Mouse (Mus musculus): Measurements from ENCODE around the gene Sdccag8.

Gene Sdccag8

GRCm38 (mm10) chr1:176992517-176992916, 178.1 kb downstream of the Sdccag8 start:
- no peak for DNase-seq

DNA sequence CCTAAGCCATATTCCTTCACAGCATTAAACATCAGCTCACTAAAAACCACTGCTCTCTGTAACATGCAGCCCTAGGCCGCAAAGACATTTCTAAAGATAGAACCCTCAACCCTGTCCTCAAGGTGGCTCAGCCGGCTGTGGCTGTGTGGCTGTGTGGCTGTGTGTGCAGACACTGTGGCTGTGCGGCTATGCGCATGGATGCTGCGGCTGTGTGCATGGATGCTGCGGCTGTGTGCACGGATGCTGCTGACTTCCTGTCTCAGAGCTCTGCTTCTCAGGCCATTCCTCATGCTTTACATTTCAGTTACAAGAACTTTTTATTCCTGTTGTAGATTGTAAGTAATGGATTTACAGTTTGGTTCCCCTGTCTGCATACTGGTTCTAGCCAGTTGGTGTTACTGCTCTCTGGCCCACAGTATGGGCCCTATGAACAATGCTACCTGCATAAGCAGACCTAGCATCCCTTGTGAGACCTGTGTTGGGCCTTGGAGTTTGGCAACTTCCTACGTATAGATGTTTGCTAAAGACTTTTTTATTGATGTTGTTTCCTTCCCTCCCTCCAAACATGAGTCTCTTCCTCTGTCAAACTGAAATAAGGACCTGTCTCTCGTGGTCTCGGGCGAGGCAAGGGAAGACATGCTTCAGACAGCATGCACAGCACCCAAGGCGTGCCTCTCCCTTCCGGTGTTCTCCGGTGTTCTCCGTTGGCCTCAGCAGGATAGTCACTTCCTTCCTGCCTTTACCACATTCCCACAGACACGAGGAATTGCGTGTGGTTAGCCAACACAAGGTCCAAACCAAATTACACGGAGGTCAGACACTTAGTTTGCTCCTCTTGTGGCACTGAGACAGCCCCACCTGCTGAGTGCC, 178.9 kb downstream of the Sdccag8 start:
- no peak for DNase-seq

DNA sequence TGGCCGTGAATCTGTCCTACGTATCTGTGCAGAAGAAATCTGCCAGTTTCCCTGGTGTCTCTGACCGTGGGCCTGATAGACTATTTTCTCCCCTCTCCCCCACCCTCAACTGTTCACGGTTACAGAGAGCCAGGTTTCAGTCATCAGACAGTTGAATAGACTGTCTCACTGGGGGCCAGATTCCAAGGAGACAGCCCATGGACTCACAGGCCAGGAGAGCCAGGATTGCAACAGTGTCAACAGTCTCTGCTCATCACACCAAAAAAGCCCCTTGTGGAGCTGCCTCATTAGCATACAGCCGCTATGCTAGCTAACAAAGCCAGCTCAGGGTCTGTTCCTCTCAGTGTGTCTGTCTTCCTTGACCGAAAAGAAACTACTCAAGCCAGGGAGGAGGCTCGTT, 179.6 kb downstream of the Sdccag8 start:
- DNase-seq, result no peak

GRCm38 (mm10) chr1:176994707-176995418, 180.4 kb downstream of the Sdccag8 start:
- DNase-seq, result no peak

- DNase-seq, result no peak
Measured at GRCm38 (mm10) chr1:176995419-176995775, 180.9 kb downstream of the Sdccag8 start.

GRCm38 (mm10) chr1:176996166-176996565, 181.7 kb downstream of the Sdccag8 start:
- no peak for DNase-seq

GRCm38 (mm10) chr1:176996630-176997201, 182.3 kb downstream of the Sdccag8 start:
- peak in 1 of 2 experiments; percentile 14 for DNase-seq

- no peak for DNase-seq
Measured at GRCm38 (mm10) chr1:176997254-176997653, 182.8 kb downstream of the Sdccag8 start.

DNA sequence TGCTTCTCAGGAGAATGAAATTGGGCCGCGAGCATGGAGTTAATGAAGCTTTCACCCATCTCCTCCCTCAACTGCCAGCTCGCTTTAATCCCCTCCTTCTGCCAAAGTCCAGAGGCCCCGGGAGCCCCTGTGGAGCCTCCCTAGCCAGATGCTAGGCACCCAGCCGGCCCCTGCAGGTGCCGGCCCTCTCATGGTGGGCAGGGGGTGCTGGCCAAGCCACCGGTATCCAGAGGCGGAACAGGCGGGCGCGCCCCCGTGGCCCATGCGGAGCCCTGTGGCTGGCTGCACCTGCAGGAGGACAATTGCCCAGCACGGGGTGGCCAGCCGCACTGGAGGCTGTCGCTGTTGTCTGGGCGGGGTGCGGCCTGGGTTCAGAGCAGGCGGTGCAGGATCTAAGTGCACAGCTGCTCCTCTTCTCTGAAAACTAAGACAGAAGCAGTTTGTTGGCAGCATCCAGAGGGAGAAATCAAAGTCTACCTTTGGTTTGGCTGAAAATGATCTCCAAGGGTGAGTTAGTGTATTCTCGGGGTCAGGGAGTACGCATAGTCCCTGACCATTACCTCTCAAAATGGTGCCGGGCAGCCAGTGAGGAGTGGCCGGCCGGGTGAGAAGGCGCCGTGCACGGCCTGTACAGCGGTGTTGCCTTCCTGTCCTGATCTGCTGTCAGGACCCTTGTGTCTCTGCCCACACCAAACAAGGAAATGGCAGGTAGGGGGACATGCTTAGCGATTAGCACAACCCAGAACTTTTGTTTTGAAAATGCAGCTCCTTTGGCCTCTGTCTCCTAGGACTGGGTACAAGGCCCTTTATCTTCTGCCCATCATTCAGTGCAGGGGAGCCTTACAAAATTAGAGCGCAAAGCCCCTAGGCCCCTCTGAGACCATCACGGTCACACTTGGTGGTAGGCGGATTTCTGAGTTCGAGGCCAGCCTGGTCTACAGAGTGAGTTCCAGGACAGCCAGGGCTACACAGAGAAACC, 183.5 kb downstream of the Sdccag8 start:
- peak; percentile 47 to 52 for DNase-seq

DNA sequence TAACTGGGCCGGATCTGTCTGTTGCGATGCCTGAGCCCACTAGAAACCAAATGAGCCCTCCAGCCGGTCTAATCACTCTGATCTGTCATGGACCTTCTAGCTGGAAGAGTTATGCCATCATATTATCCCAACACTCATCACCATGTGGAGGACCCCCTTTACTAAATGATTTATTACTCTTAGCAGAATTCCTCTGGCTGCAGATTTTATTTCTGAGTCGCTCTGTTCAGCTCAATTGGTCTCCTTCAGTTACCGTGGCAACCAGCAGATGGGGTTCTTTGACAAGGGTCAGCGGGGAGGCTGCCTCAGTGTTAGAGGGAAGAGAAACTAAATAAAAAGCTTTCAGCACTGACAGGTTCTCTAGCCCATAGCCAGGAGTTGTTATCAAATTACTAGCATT, 184.6 kb downstream of the Sdccag8 start:
- no peak for DNase-seq

DNA sequence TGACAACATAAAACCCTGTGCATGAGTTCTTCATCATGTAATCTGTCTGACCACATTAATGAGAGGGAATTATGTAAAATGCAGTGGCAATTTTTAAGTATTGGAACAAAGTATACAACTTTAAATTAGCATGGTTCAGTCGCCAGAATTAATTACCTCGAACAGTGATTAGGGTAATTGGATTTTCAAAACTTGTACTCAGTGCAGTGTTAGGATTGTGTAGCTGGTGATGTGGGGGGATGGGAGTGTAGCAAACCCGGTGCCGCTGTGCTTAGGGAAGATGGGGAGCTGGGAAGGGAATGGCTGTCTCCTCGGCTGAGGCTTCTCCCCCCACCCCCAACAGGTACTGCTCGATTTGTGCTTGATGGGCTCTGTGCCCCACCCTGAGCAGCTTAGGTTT, 188.5 kb downstream of the Sdccag8 start:
- DNase-seq, result no peak

DNA sequence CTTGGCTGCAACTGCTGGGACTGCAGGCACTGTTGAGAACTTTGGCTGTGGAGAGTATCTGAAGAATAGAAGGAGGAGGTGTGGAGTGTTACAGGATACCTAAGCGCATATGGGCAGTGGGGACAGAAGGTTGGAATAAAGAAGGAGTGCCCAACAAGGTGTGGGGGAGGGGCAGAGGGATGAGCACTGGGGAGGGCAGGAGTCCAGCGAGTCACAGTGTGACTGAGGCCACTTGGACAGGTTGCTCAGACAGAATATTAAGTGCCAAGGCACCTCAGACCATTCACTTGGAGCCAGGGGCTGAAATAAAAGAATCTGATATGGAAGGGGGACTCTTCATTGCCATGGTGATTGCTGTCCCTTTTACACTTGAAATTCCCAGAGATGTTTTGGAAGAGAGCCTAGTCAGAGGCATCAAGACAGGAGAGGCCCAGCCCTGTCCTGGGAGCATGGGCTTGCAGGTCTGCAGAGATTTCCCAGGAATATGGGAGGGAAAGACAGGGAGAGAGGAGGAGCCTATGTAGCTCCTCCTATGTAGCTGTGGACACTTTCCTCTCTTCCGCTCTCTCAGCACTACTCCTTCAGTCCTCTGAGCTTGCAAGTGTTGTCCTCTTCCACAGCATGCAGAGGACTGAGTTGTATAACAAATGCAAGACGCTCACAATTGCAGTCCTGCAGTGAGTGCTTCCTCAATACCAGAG, 189.7 kb downstream of the Sdccag8 start:
- DNase-seq, result no peak

DNA sequence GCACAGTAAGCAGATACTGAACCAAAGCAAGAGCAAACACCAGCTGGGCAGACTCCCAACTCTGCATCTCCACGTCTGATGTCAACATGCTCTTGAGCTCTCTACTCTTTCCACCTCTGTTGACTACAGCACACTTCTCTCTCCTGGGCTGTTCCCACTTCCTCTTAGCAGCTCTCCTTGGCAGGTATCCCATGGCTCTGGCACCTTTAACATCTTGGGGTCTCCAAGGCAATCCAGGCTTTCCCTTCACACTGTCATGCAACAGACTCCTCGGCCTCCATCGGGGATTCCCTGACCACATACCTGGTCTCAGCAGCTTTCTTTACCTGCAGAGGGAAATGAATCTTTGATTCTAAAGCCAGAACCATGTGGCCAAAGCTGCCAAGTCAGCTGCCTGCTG, 192.9 kb downstream of the Sdccag8 start:
- DNase-seq, result no peak

DNA sequence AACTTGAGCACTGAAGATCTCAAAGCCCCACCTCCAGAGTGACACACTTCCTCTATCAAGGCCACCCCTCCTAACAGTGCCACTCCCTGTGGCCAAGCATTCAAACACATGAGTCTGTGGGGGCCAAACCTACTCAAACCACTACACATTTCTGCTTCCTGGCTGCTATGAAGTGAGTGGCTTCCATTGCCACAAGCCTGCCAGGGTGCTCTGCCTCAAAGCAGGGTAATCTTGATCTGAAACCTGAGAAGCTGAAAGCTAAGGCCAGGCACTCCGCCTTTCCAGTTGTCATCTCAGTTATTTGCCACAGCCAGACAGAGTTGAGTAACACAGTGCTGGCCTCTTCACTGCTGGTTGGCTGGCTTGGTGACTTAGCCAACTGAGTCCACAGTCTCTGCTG, 194.3 kb downstream of the Sdccag8 start:
- no peak for DNase-seq

DNA sequence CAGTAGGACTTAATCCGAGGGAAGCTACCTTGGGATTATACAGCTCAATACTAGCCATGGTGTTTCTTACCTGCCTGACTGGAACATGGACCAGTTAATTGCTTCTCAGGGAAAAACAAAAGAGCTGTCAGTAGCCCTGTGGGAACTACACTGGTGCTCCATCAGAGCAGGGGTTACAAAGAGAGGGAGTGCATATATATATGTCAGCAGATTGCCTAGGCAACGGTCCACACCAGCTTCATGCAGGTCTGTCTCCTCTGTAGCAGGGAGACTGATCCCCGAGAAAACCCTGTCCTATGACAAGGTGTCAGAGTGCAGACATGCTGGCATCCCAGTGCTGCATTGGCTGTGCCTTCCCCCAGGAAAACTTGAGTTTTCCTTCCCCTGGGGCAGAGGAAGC, 195.6 kb downstream of the Sdccag8 start:
- DNase-seq, result no peak

GRCm38 (mm10) chr1:177010607-177011302, 196.3 kb downstream of the Sdccag8 start:
- DNase-seq, result no peak

- no peak for DNase-seq
Measured at GRCm38 (mm10) chr1:177011688-177012087, 197.2 kb downstream of the Sdccag8 start.

- no peak for DNase-seq
Measured at GRCm38 (mm10) chr1:177012774-177013173, 198.3 kb downstream of the Sdccag8 start.

DNA sequence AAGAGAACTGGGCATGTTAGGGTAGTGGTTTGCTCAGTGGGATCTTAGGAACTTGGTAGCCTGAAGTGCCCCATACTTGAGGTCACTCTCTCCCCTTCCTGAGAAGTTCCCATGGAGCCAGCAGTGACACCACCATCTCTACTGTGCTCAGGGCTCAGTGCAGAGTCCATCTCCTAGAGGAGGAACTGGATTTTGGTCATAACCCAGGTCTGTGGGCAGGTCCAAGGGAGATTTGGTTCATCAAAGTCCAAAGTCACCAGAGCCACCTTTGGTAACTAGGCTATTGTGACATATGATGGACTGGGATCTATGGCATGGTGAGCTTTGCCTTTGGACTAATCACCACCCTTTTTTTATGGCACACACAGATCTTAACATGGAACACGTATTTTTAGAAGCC, 198.9 kb downstream of the Sdccag8 start:
- DNase-seq, result no peak

GRCm38 (mm10) chr1:177013776-177014175, 199.3 kb downstream of the Sdccag8 start:
- no peak for DNase-seq

GRCm38 (mm10) chr1:177014346-177014745, 199.9 kb downstream of the Sdccag8 start:
- no peak for DNase-seq

Measured in kidney, adult 8-10 months (tissue).